Mouse (Mus musculus) small intestine, adult 2 months (tissue): ENCODE data around the gene Trp73.

ENCODE experiments used
- CTCF ChIP-seq: fragments of 200-500 bp; IDR thresholded peaks from 2 replicates; pipeline ENCODE4 v1.5.1; 2012; ENCODE audit warnings: low read depth, mild to moderate bottlenecking, control low read depth, inconsistent platforms, low read length, moderate library complexity, mixed read lengths; ENCODE audit not compliant: insufficient replicate concordance, insufficient read length; ENCODE audit errors: extremely low read depth
- POLR2A ChIP-seq: fragments of 200-500 bp; IDR thresholded peaks from 2 replicates; pipeline ENCODE4 v1.6.1; 2012; ENCODE audit warnings: low read depth, mild to moderate bottlenecking, control low read depth, inconsistent platforms, low read length, moderate library complexity

- TF ChIP-seq CTCF: no peak
- TF ChIP-seq POLR2A: no peak
Measured at GRCm38 (mm10) chr4:154037123-154037522, 102.9 kb downstream of the Trp73 start.
